Mouse (Mus musculus) MEL (cell line): ENCODE data around the gene Ehbp1l1. TPM values are rescaled to one million over a fixed set of nuclear protein-coding genes. Genes with fewer than 3 reads are reported as not detected.

ENCODE experiments used
- DNase-seq: peaks from one replicate; pipeline ENCODE4 v3.0.0; 2011; ENCODE audit warnings: low read depth, low spot score
- H3K27ac ChIP-seq: 2 replicates; pipeline ENCODE4 v1.5.1; 2012; ENCODE audit warnings: low read depth, mild to moderate bottlenecking, control low read depth, low read length, moderate library complexity; ENCODE audit not compliant: control insufficient read depth
- H3K27me3 ChIP-seq, 2 experiments: fragments of 150-350 bp in 1 of 2; sonication (generic) in 1 of 2; 2 replicates each; pipeline ENCODE4 v1.6.1; 2012; ENCODE audit warnings: low read length in 2 of 2, mild to moderate bottlenecking in 2 of 2, improper control_type of control experiment in 1 of 2, moderate library complexity in 1 of 2; ENCODE audit not compliant: insufficient read depth in 2 of 2, control insufficient read depth in 1 of 2
- H3K36me3 ChIP-seq, 2 experiments: 2 replicates each; pipeline ENCODE4 v1.6.1; 2012 to 2014; ENCODE audit warnings: low read length in 2 of 2, improper control_type of control experiment in 1 of 2, inconsistent platforms in 1 of 2, mild to moderate bottlenecking in 1 of 2; ENCODE audit not compliant: insufficient read depth in 2 of 2, control insufficient read depth in 1 of 2
- H3K4me1 ChIP-seq, 2 experiments: fragments of 150-350 bp in 1 of 2; sonication (generic) in 1 of 2; 2 replicates each; pipeline ENCODE4 v1.6.1; 2012; ENCODE audit warnings: low read length in 2 of 2, improper control_type of control experiment in 1 of 2, mild to moderate bottlenecking in 1 of 2; ENCODE audit not compliant: insufficient read depth in 2 of 2, control insufficient read depth in 1 of 2
- H3K4me3 ChIP-seq, 2 experiments: fragments of 150-350 bp in 1 of 2; sonication (generic) in 1 of 2; 2 replicates each; pipeline ENCODE4 v1.5.1; 2012; ENCODE audit warnings: low read depth in 2 of 2, low read length in 2 of 2, mild to moderate bottlenecking in 2 of 2, moderate library complexity in 2 of 2, control low read depth in 1 of 2, improper control_type of control experiment in 1 of 2; ENCODE audit not compliant: control insufficient read depth in 1 of 2, insufficient read depth in 1 of 2
- H3K79me2 ChIP-seq: 2 replicates; pipeline ENCODE4 v1.6.1; 2012; ENCODE audit warnings: mild to moderate bottlenecking, low read length, moderate library complexity; ENCODE audit not compliant: control insufficient read depth, poor library complexity, insufficient read depth
- H3K9ac ChIP-seq: 2 replicates; pipeline ENCODE4 v1.6.1; 2012; ENCODE audit warnings: low read depth, mild to moderate bottlenecking, control low read depth, low read length, moderate library complexity; ENCODE audit not compliant: control insufficient read depth, poor library complexity, severe bottlenecking
- H3K9me3 ChIP-seq: fragments of 150-350 bp; sonication (generic); replicated peaks from 2 replicates; pipeline ENCODE4 v1.6.1; 2012; ENCODE audit warnings: mild to moderate bottlenecking, low read length, improper control_type of control experiment, moderate library complexity; ENCODE audit not compliant: insufficient read depth
- BHLHE40 ChIP-seq: IDR thresholded peaks from 2 replicates; pipeline ENCODE4 v1.6.1; 2012; ENCODE audit warnings: low read depth, mild to moderate bottlenecking, inconsistent platforms, low read length, improper control_type of control experiment, borderline replicate concordance
- CHD1 ChIP-seq: IDR thresholded peaks from 2 replicates; pipeline ENCODE4 v1.6.1; 2012; ENCODE audit warnings: low read depth, mild to moderate bottlenecking, inconsistent platforms, low read length, improper control_type of control experiment
- CHD2 ChIP-seq: IDR thresholded peaks from 2 replicates; pipeline ENCODE4 v1.6.1; 2011; ENCODE audit warnings: low read length, improper control_type of control experiment
- CTCF ChIP-seq, 3 experiments: IDR thresholded peaks in 2 of 3; conservative IDR thresholded peaks in 1 of 3; 2 replicates each; pipeline ENCODE4 v1.5.1; 2011 to 2012; ENCODE audit warnings: low read length in 3 of 3, low read depth in 2 of 3, mild to moderate bottlenecking in 2 of 3, improper control_type of control experiment in 1 of 3, inconsistent platforms in 1 of 3, mixed read lengths in 1 of 3, moderate library complexity in 1 of 3; ENCODE audit not compliant: control insufficient read depth in 1 of 3, insufficient read depth in 1 of 3, poor library complexity in 1 of 3, severe bottlenecking in 1 of 3
- E2F4 ChIP-seq: IDR thresholded peaks from 2 replicates; pipeline ENCODE4 v1.6.1; 2011; ENCODE audit warnings: low read depth, low read length, improper control_type of control experiment, borderline replicate concordance
- ELF1 ChIP-seq: IDR thresholded peaks from 2 replicates; pipeline ENCODE4 v1.6.1; 2014; ENCODE audit warnings: low read depth, mild to moderate bottlenecking, inconsistent platforms, low read length, improper control_type of control experiment, moderate library complexity
- EP300 ChIP-seq, 2 experiments: IDR thresholded peaks; 2 replicates each; pipeline ENCODE4 v1.6.1; 2011; ENCODE audit warnings: improper control_type of control experiment in 2 of 2, low read length in 2 of 2, low read depth in 1 of 2, mild to moderate bottlenecking in 1 of 2
- ETS1 ChIP-seq: IDR thresholded peaks from 2 replicates; pipeline ENCODE4 v1.6.1; 2012; ENCODE audit warnings: low read depth, mild to moderate bottlenecking, inconsistent platforms, low read length, improper control_type of control experiment, moderate library complexity
- GABPA ChIP-seq: IDR thresholded peaks from 2 replicates; pipeline ENCODE4 v1.6.1; 2012; ENCODE audit warnings: low read depth, mild to moderate bottlenecking, inconsistent platforms, low read length, improper control_type of control experiment, moderate library complexity
- HCFC1 ChIP-seq: IDR thresholded peaks from 2 replicates; pipeline ENCODE4 v1.6.1; 2012; ENCODE audit warnings: low read depth, mild to moderate bottlenecking, inconsistent platforms, low read length, improper control_type of control experiment, moderate library complexity
- JUND ChIP-seq: IDR thresholded peaks from 2 replicates; pipeline ENCODE4 v1.6.1; 2011; ENCODE audit warnings: low read depth, mild to moderate bottlenecking, improper control_type of control experiment, low read length
- KAT2A ChIP-seq: conservative IDR thresholded peaks from 2 replicates; pipeline ENCODE4 v1.6.1; 2012; ENCODE audit warnings: low read depth, low read length, improper control_type of control experiment, inconsistent platforms
- MAFK ChIP-seq: IDR thresholded peaks from 2 replicates; pipeline ENCODE4 v1.6.1; 2011; ENCODE audit warnings: low read depth, mild to moderate bottlenecking, low read length, improper control_type of control experiment, borderline replicate concordance
- MAX ChIP-seq: IDR thresholded peaks from 2 replicates; pipeline ENCODE4 v1.6.1; 2011; ENCODE audit warnings: low read length, improper control_type of control experiment
- MAZ ChIP-seq: IDR thresholded peaks from 2 replicates; pipeline ENCODE4 v1.6.1; 2012; ENCODE audit warnings: low read depth, mild to moderate bottlenecking, inconsistent platforms, low read length, improper control_type of control experiment
- MEF2A ChIP-seq: IDR thresholded peaks from 2 replicates; pipeline ENCODE4 v1.6.1; 2014; ENCODE audit warnings: low read depth, mild to moderate bottlenecking, inconsistent platforms, low read length, improper control_type of control experiment; ENCODE audit not compliant: poor library complexity, insufficient replicate concordance, severe bottlenecking; ENCODE audit errors: extremely low read depth
- MXI1 ChIP-seq: IDR thresholded peaks from 2 replicates; pipeline ENCODE4 v1.6.1; 2011; ENCODE audit warnings: mild to moderate bottlenecking, low read depth, low read length, improper control_type of control experiment
- MYB ChIP-seq: IDR thresholded peaks from 2 replicates; pipeline ENCODE4 v1.6.1; 2011; ENCODE audit warnings: mild to moderate bottlenecking, low read depth, low read length, improper control_type of control experiment
- MYC ChIP-seq: IDR thresholded peaks from 2 replicates; pipeline ENCODE4 v1.6.1; 2011; ENCODE audit warnings: low read depth, mild to moderate bottlenecking, low read length, improper control_type of control experiment, moderate library complexity
- NELFE ChIP-seq: IDR thresholded peaks from 2 replicates; pipeline ENCODE4 v1.6.1; 2011; ENCODE audit warnings: low read depth, low read length, improper control_type of control experiment
- NRF1 ChIP-seq: IDR thresholded peaks from 2 replicates; pipeline ENCODE4 v1.6.1; 2014; ENCODE audit warnings: low read depth, mild to moderate bottlenecking, inconsistent platforms, low read length, improper control_type of control experiment, moderate library complexity; ENCODE audit not compliant: poor library complexity, insufficient read depth, severe bottlenecking
- POLR2A ChIP-seq, 2 experiments: IDR thresholded peaks; 2 replicates each; pipeline ENCODE4 v1.6.1; 2011 to 2012; ENCODE audit warnings: low read length in 2 of 2, mild to moderate bottlenecking in 2 of 2, control low read depth in 1 of 2, improper control_type of control experiment in 1 of 2, low read depth in 1 of 2, moderate library complexity in 1 of 2; ENCODE audit not compliant: control insufficient read depth in 1 of 2, insufficient read depth in 1 of 2, poor library complexity in 1 of 2
- POLR2AphosphoS2 ChIP-seq: IDR thresholded peaks from 2 replicates; pipeline ENCODE4 v1.6.1; 2011; ENCODE audit warnings: low read length, improper control_type of control experiment
- POLR2AphosphoS5 ChIP-seq: IDR thresholded peaks from 2 replicates; pipeline ENCODE4 v1.6.1; 2012; ENCODE audit warnings: low read depth, borderline replicate concordance, mild to moderate bottlenecking, inconsistent platforms, low read length, moderate library complexity, mixed read lengths
- RAD21 ChIP-seq: IDR thresholded peaks from 2 replicates; pipeline ENCODE4 v1.6.1; 2011; ENCODE audit warnings: mild to moderate bottlenecking, low read depth, low read length, improper control_type of control experiment
- RCOR1 ChIP-seq: IDR thresholded peaks from 2 replicates; pipeline ENCODE4 v1.6.1; 2012; ENCODE audit warnings: low read depth, mild to moderate bottlenecking, inconsistent platforms, low read length, improper control_type of control experiment
- SIN3A ChIP-seq: IDR thresholded peaks from 2 replicates; pipeline ENCODE4 v1.6.1; 2012; ENCODE audit warnings: low read length, improper control_type of control experiment, inconsistent platforms
- SMC3 ChIP-seq: IDR thresholded peaks from 2 replicates; pipeline ENCODE4 v1.6.1; 2011; ENCODE audit warnings: low read depth, low read length, improper control_type of control experiment
- TAL1 ChIP-seq: IDR thresholded peaks from 2 replicates; pipeline ENCODE4 v1.6.1; 2012; ENCODE audit warnings: mild to moderate bottlenecking, inconsistent platforms, low read length, moderate library complexity, mixed read lengths
- TBP ChIP-seq: IDR thresholded peaks from 2 replicates; pipeline ENCODE4 v1.8.0; 2011; ENCODE audit warnings: low read depth, low read length, improper control_type of control experiment
- UBTF ChIP-seq: IDR thresholded peaks from 2 replicates; pipeline ENCODE4 v1.6.1; 2012; ENCODE audit warnings: low read depth, mild to moderate bottlenecking, inconsistent platforms, low read length, improper control_type of control experiment, moderate library complexity, borderline replicate concordance; ENCODE audit not compliant: insufficient read depth
- USF1 ChIP-seq: IDR thresholded peaks from 2 replicates; pipeline ENCODE4 v1.6.1; 2014; ENCODE audit warnings: low read depth, mild to moderate bottlenecking, inconsistent platforms, low read length, improper control_type of control experiment, moderate library complexity
- USF2 ChIP-seq, 2 experiments: IDR thresholded peaks; 2 replicates each; pipeline ENCODE4 v1.6.1; 2011 to 2012; ENCODE audit warnings: improper control_type of control experiment in 2 of 2, low read length in 2 of 2, borderline replicate concordance in 1 of 2, inconsistent platforms in 1 of 2, low read depth in 1 of 2, mild to moderate bottlenecking in 1 of 2; ENCODE audit not compliant: insufficient read depth in 1 of 2
- ZC3H11A ChIP-seq: IDR thresholded peaks from 2 replicates; pipeline ENCODE4 v1.6.1; 2012; ENCODE audit warnings: low read depth, mild to moderate bottlenecking, inconsistent platforms, low read length, improper control_type of control experiment
- ZKSCAN1 ChIP-seq: IDR thresholded peaks from 2 replicates; pipeline ENCODE4 v1.6.1; 2012; ENCODE audit warnings: low read depth, mild to moderate bottlenecking, inconsistent platforms, low read length, improper control_type of control experiment, moderate library complexity
- ZNF384 ChIP-seq: IDR thresholded peaks from 2 replicates; pipeline ENCODE4 v1.6.1; 2012; ENCODE audit warnings: low read depth, mild to moderate bottlenecking, inconsistent platforms, low read length, improper control_type of control experiment
- polyA plus RNA-seq, 2 experiments: library from polyadenylated mRNA; stranded (reverse) in 1 of 2; unstranded in 1 of 2; fragments of >175 nt in 1 of 2; fragments of >200 nt in 1 of 2; gene quantifications; 2 replicates each; pipeline versions ENCODE4 v1.2.1 to v1.2.4; 2012; ENCODE audit warnings: low replicate concordance in 2 of 2, low read depth in 1 of 2; ENCODE audit not compliant: insufficient read length in 2 of 2, insufficient read depth in 1 of 2, missing spikeins in 1 of 2
- total RNA-seq: library from RNA; depleted of rRNA; stranded (reverse); fragments of 300-350 nt; gene quantifications from 2 replicates; pipeline ENCODE4 v1.2.3, GENCODE M21; 2012

Ehbp1l1 gene
- total and polyA plus RNA-seq, 3 experiments, result 63.2 to 113 (median 77.3) TPM

GRCm38 (mm10) chr19:5704801-5705571, 21.1 kb downstream of the Ehbp1l1 start:
- H3K36me3 ChIP-seq, result peaks cover 0 to 14% of the 10 kb centered on the region in 2 experiments; a peak in 3 of 4 replicates
- peak overlapping the region; percentile 53 for H3K27ac ChIP-seq
- H3K4me1 ChIP-seq, result peaks cover 0 to 18% of the 10 kb centered on the region in 2 experiments; a peak in 3 of 4 replicates
- H3K9ac ChIP-seq, result peak overlapping the region; percentile 28
- no peaks in the 10 kb centered on the region for H3K9me3 ChIP-seq
- no peaks in the 10 kb centered on the region for H3K27me3 ChIP-seq
- DNase-seq, result peak; percentile 86
- H3K4me3 ChIP-seq, result no peak overlapping the region
- H3K79me2 ChIP-seq, result no peaks in the 10 kb centered on the region
- no peak for TF ChIP-seq POLR2A (IDR thresholded peaks at IDR 0.05; ENCODE audit: control insufficient read depth in 1 of 2, insufficient read depth in 1 of 2, low read depth in 1 of 2, low read length in 2 of 2, poor library complexity in 1 of 2)
- no peak for TF ChIP-seq MAX
- peak; percentile 48; the same call in 1 of the 2 replicates for TF ChIP-seq POLR2AphosphoS2
- no peak for TF ChIP-seq JUND
- TF ChIP-seq HCFC1, result no peak
- 0 out of 4 replicates have a peak, but pooled peaks of 1 of the 2 experiments have one; percentile 12 for TF ChIP-seq EP300 (IDR thresholded peaks at IDR 0.05; ENCODE audit: low read depth in 1 of 2, low read length in 2 of 2)
- no peak for TF ChIP-seq ELF1
- TF ChIP-seq TBP, result no peak
- no peak for TF ChIP-seq GABPA
- no peak for TF ChIP-seq UBTF
- TF ChIP-seq MYC, result no peak
- no peak for TF ChIP-seq MAFK
- TF ChIP-seq ZC3H11A, result no peak
- TF ChIP-seq CHD1, result no peak
- TF ChIP-seq ZKSCAN1, result no peak
- TF ChIP-seq USF2 (IDR thresholded peaks at IDR 0.05; ENCODE audit: borderline replicate concordance in 1 of 2, insufficient read depth in 1 of 2, low read depth in 1 of 2, low read length in 2 of 2), result no peak
- TF ChIP-seq E2F4, result no peak
- TF ChIP-seq MAZ, result 0 out of 2 replicates have a peak, but pooled peaks have one; percentile 15
- no peak for TF ChIP-seq RCOR1
- TF ChIP-seq USF1, result no peak
- TF ChIP-seq POLR2AphosphoS5, result no peak
- no peak for TF ChIP-seq CTCF (IDR thresholded peaks at IDR 0.05 in 2 of 3, conservative IDR thresholded peaks at IDR 0.05 in 1 of 3; ENCODE audit: control insufficient read depth in 1 of 3, insufficient read depth in 1 of 3, low read depth in 2 of 3, low read length in 3 of 3, poor library complexity in 1 of 3, severe bottlenecking in 1 of 3)
- TF ChIP-seq RAD21, result no peak
- no peak for TF ChIP-seq KAT2A
- TF ChIP-seq NRF1, result no peak
- TF ChIP-seq ETS1, result 0 out of 2 replicates have a peak, but pooled peaks have one; percentile 39
- TF ChIP-seq NELFE, result peak; percentile 34
- TF ChIP-seq MXI1, result 0 out of 2 replicates have a peak, but pooled peaks have one; percentile 26
- no peak for TF ChIP-seq MYB
- no peak for TF ChIP-seq SIN3A
- no peak for TF ChIP-seq MEF2A
- no peak for TF ChIP-seq BHLHE40
- no peak; the same call in 1 of the 2 replicates for TF ChIP-seq CHD2
- no peak for TF ChIP-seq ZNF384
- no peak for TF ChIP-seq SMC3
- no peak for TF ChIP-seq TAL1
